Mouse (Mus musculus) bone marrow macrophage, adult 2 months (primary cell): ENCODE measurements around the gene Ptprd.

Experiments
- CTCF ChIP-seq: IDR thresholded peaks from 2 replicates; pipeline ENCODE4 v1.5.1; 2012; ENCODE audit warnings: low read depth, mild to moderate bottlenecking, low read length, moderate library complexity
- POLR2A ChIP-seq: IDR thresholded peaks from 2 replicates; pipeline ENCODE4 v1.6.1; 2012; ENCODE audit warnings: mild to moderate bottlenecking, low read depth, low read length, borderline replicate concordance

GRCm38 (mm10) chr4:76136625-76137024, 2075.1 kb downstream of the Ptprd start:
- TF ChIP-seq CTCF (no peak), POLR2A (no peak)
